Mouse (Mus musculus): ENCODE results near the gene B230118H07Rik.

DNA sequence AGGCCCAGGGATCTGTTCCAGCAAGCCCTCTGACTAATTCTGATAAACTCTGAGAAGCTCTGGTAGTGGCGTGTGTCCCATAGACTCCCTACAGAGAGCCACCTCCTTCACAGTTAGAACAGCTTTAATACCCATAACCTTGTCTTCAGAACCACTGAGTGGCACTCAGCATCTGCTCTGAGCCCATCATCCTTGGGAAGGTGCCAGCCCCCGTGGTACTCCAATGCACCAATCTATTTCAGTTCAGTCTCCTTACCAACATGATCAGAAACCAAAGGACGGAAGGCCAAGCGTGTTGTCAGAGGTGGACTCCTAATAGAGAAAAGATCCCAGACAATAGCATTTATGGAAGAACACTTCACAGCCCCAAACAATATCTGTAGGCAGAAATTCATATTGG lies 124.2 kb downstream of the B230118H07Rik start:
- TF ChIP-seq CTCF (IDR thresholded peaks at IDR 0.05; ENCODE audit: low read depth) (no peak), EP300 (IDR thresholded peaks at IDR 0.05; ENCODE audit: low read depth) (no peak)

All from liver, embryonic 14.5 days (tissue).